Mouse (Mus musculus) lung, postnatal 0 days (tissue): ENCODE results near the gene Crkl.

Experiments
- CTCF ChIP-seq: IDR thresholded peaks from 2 replicates; pipeline ENCODE4 v1.5.1; 2016; ENCODE audit warnings: antibody characterized with exemption, mild to moderate bottlenecking
- EP300 ChIP-seq: IDR thresholded peaks from 2 replicates; pipeline ENCODE4 v1.6.1; 2016; ENCODE audit warnings: antibody characterized with exemption, mild to moderate bottlenecking, control low read depth

- TF ChIP-seq CTCF (no peak), EP300 (no peak)
These were observed 9.8 kb downstream of the Crkl start for GRCm38 (mm10) chr16:17461596-17461995.
